Mouse (Mus musculus) kidney, adult 10 weeks (tissue): ENCODE results near the gene Ccdc14. TPM values are rescaled to one million over a fixed set of nuclear protein-coding genes. Genes with fewer than 3 reads are reported as not detected.

Experiments used
- polyA plus RNA-seq: library from polyadenylated mRNA; stranded (reverse); fragments of 350-450 nt; fragmentation: Illumina TruSeq; extraction: RNeasy Lipid Tissue Mini Kit (QIAGEN cat#74804); gene quantifications from one replicate; pipeline ENCODE4 v1.2.3, GENCODE M21; 2014; ENCODE audit warnings: low read depth, low replicate concordance

Gene Ccdc14
- 2.2 TPM for polyA plus RNA-seq

DNA sequence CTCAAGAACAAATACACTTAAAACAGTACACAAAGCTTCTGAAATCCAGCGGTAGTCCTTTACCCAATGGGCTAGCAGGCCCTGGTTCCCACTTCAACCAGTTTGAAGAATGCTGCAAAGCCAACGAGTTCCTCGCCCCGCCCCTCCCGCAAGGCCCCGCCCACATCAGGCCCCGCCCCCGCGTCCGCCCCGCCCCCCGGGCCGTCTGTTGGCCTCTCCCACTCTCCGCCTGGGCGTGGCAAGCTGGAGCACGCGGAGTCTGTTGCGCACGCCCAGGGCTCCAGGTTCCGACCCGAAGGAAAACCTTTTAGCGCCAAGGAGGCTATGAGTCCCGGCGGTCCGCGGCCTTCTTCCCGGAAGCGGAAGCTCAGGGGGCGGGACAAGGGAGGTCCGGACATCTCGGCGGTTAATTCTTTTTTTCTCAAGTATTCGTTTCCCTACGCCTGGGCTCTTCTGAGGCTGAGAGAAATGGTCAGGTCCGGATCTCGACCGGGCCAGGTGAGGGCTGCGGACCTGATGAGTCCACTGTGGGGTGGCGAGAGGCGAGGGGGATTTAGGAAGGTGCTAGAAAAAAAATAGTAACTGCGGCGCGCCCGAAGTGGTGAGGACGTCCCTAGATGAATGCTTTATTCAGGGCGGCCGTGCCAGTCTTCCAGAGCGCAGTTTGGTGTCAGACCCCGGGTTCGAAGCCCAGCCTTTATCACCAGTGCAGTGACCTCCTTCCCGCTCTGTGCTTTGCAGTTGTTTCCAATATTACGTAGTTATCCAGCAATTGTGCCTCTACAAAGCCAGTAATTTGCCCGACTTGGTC is at the start of gene Ccdc14:
Ccdc14 (plus strand) TSS at position 283 of the 811 bp plus-strand sequence.

DNA sequence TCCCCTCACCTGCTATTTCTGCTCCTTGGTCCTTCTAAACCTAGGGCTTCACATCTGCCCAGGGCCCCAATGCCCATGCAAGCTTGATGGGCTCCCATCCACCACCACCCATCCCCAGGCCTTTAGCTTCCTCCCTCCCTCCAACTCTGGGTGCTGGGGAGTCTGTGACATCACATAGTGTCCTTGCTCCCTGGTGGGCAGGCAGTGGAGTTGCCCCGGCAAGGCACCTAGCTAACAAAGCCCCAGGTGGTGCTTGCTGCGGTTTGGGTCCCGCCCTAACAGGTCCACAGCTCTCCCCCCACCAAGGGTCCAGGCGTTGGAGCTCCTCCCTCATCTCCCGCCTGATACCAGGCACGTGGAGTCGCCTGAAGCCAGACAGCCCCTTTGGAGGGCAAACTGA is 40.8 kb upstream of the Ccdc14 start, which contains the start of gene Ropn1:
Ropn1 (plus strand) TSS at position 301 of the 400 bp plus-strand sequence.

DNA sequence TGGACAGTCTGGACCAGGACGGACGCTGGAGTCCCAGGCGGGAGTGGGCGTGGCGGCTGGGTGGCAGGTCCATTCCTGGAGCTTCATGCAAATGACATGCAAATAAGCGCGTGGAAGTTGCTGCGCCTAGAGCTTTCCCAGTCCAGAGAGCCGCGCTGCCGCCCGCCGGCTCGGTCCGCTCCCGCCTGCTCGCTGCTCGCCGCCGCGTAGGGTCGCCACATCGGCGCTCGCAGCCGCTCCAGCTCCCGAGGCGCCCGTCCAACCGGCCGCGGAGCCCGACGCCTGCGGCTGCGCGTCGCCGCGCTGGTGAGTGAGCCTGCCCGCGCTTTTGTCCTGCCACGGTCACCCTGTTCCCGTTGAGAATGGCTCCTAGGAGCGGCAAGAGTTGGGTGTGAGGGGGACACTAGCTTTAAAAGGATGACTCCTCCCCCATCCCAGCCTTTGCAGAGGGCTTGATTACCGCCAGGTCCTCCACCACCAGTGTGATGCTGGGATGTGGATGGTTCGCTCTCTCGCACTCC is 54.7 kb downstream of the Ccdc14 start, which contains the start of gene Mylk:
Mylk (plus strand) TSS at position 146 of the 521 bp plus-strand sequence.

Other genes starting within 250 kb of the Ccdc14 start
- 7.6 TPM for gene Kalrn, start 117.1 kb upstream of the Ccdc14 start, polyA plus RNA-seq
- not detected for gene Ropn1, start 40.7 kb upstream of the Ccdc14 start, polyA plus RNA-seq
- 34.1 TPM for gene Mylk, start 54.6 kb downstream of the Ccdc14 start, polyA plus RNA-seq